Mouse (Mus musculus) embryonic facial prominence, embryonic 11.5 days (tissue): ENCODE data around the gene Rfx4. TPM values are rescaled to one million over a fixed set of nuclear protein-coding genes. Genes with fewer than 3 reads are reported as not detected.

Source experiments
- ATAC-seq: fragments of 200-750 bp; cut with Nextera tagmentation; replicated peaks from 2 replicates; pipeline ENCODE4 v1.8.0; 2017; ENCODE audit warnings: low read depth; ENCODE audit not compliant: insufficient number of reproducible peaks, low FRiP score, low TSS enrichment
- DNase-seq: peaks from one replicate; pipeline ENCODE4 v3.0.0-alpha.2; 2015; ENCODE audit warnings: low spot score
- H3K27ac ChIP-seq: fragments of 300-500 bp; sonication (generic); replicated peaks from 2 replicates; pipeline ENCODE4 v1.5.1; 2014; ENCODE audit warnings: mild to moderate bottlenecking, low read depth, low read length, control low read depth
- H3K27me3 ChIP-seq: fragments of 300-500 bp; sonication (generic); 2 replicates; pipeline ENCODE4 v1.6.1; 2014; ENCODE audit warnings: mild to moderate bottlenecking, low read length, moderate library complexity, mixed read lengths; ENCODE audit not compliant: control insufficient read depth, insufficient read depth
- H3K36me3 ChIP-seq: fragments of 300-500 bp; sonication (generic); replicated peaks from 2 replicates; pipeline ENCODE4 v1.6.1; 2014; ENCODE audit warnings: low read depth, mild to moderate bottlenecking, low read length, moderate library complexity, mixed read lengths; ENCODE audit not compliant: control insufficient read depth, insufficient read depth
- H3K4me1 ChIP-seq: fragments of 300-500 bp; sonication (generic); 2 replicates; pipeline ENCODE4 v1.6.1; 2014; ENCODE audit warnings: low read length, mixed read lengths; ENCODE audit not compliant: control insufficient read depth, insufficient read depth
- H3K4me2 ChIP-seq: fragments of 300-500 bp; sonication (generic); 2 replicates; pipeline ENCODE4 v1.6.1; 2014; ENCODE audit warnings: low read depth, mild to moderate bottlenecking, control low read depth, low read length, moderate library complexity
- H3K4me3 ChIP-seq: fragments of 300-500 bp; sonication (generic); 2 replicates; pipeline ENCODE4 v1.5.1; 2014; ENCODE audit warnings: low read depth, low read length, control low read depth
- H3K9ac ChIP-seq: fragments of 300-500 bp; sonication (generic); replicated peaks from 2 replicates; pipeline ENCODE4 v1.6.1; 2014; ENCODE audit warnings: mild to moderate bottlenecking, control low read depth, low read length
- H3K9me3 ChIP-seq: fragments of 300-500 bp; sonication (generic); replicated peaks from 2 replicates; pipeline ENCODE4 v1.6.1; 2016; ENCODE audit warnings: mild to moderate bottlenecking, low read length, inconsistent platforms, mixed read lengths; ENCODE audit not compliant: control insufficient read depth
- WGBS: fragments of 180-500 bp; shearing (Covaris S2); extraction: QIAGEN DNeasy Blood & Tissue Kit; methylation state at CpG from one replicate; pipeline ENCODE4 v1.1.7; 2014; 5-methylcytosine and 5-hydroxymethylcytosine counted together
- polyA plus RNA-seq: library from polyadenylated mRNA; unstranded; fragments of >200 nt; fragmentation: Nextera tagmentation; extraction: Ambion mirVana; gene quantifications from 2 replicates; pipeline ENCODE4 v1.2.1, GENCODE M21; 2014

Rfx4 gene
- polyA plus RNA-seq, 1 experiment from 2014 or later = 5.2 TPM

- Histone ChIP-seq H3K36me3 (no peaks in the 10 kb centered on the region), H3K9ac (peak overlapping the region; percentile 53), H3K9me3 (no peaks in the 10 kb centered on the region), H3K4me2 (peak overlapping the region; percentile 73), H3K27ac (no peak overlapping the region), H3K4me1 (peaks cover 4% of the 10 kb centered on the region), H3K27me3 (peaks cover 53% of the 10 kb centered on the region), H3K4me3 (peak overlapping the region; percentile 29)
- 2% methylated on average over 16 of the region's 16 CpGs for WGBS
- ATAC-seq (no peak), DNase-seq (peak; percentile 30)
Measured at GRCm38 (mm10) chr10:84759511-84760117, 3.8 kb downstream of the Rfx4 start.

- ATAC-seq (peak; percentile 57), DNase-seq (peak; percentile 64)
- H3K9ac ChIP-seq = peak overlapping the region; percentile 53
- H3K9me3 ChIP-seq = no peaks in the 10 kb centered on the region
- H3K4me1 ChIP-seq = peaks cover 4% of the 10 kb centered on the region; the same call in 1 of the 2 replicates
- H3K27ac ChIP-seq = no peak overlapping the region
- H3K36me3 ChIP-seq = no peaks in the 10 kb centered on the region
- 5% methylated on average over 45 of the region's 46 CpGs for WGBS
- peak overlapping the region; percentile 29 for H3K4me3 ChIP-seq
- peak overlapping the region; percentile 73 for H3K4me2 ChIP-seq
- peaks cover 45% of the 10 kb centered on the region for H3K27me3 ChIP-seq
Measured at GRCm38 (mm10) chr10:84760118-84761111, 4.6 kb downstream of the Rfx4 start.

- no peak overlapping the region for H3K4me3 ChIP-seq
- H3K9ac ChIP-seq = no peak overlapping the region
- no peak overlapping the region for H3K27ac ChIP-seq
- ATAC-seq (no peak), DNase-seq (no peak)
- H3K36me3 ChIP-seq = no peaks in the 10 kb centered on the region
- 78% methylated on average over 10 of the region's 10 CpGs for WGBS
- H3K27me3 ChIP-seq = no peaks in the 10 kb centered on the region
- H3K4me1 ChIP-seq = no peaks in the 10 kb centered on the region
- no peak overlapping the region for H3K4me2 ChIP-seq
- no peaks in the 10 kb centered on the region for H3K9me3 ChIP-seq
Measured at GRCm38 (mm10) chr10:84768766-84769165, 12.9 kb downstream of the Rfx4 start.

GRCm38 (mm10) chr10:84772380-84773130, 16.7 kb downstream of the Rfx4 start:
- WGBS = 85% methylated on average over 4 of the region's 4 CpGs
- no peaks in the 10 kb centered on the region for H3K9me3 ChIP-seq
- H3K4me3 ChIP-seq = no peak overlapping the region
- no peaks in the 10 kb centered on the region for H3K36me3 ChIP-seq
- H3K27ac ChIP-seq = no peak overlapping the region
- no peak overlapping the region for H3K9ac ChIP-seq
- DNase-seq = no peak
- no peaks in the 10 kb centered on the region for H3K4me1 ChIP-seq
- no peak overlapping the region for H3K4me2 ChIP-seq
- ATAC-seq = no peak
- H3K27me3 ChIP-seq = no peaks in the 10 kb centered on the region

GRCm38 (mm10) chr10:84773889-84774288, 18.0 kb downstream of the Rfx4 start:
- H3K36me3 ChIP-seq = no peaks in the 10 kb centered on the region
- ATAC-seq = no peak

GRCm38 (mm10) chr10:84774573-84774972, 18.7 kb downstream of the Rfx4 start:
- H3K9me3 ChIP-seq = no peaks in the 10 kb centered on the region
- no peak for DNase-seq
- no peaks in the 10 kb centered on the region for H3K4me1 ChIP-seq
- no peaks in the 10 kb centered on the region for H3K36me3 ChIP-seq
- H3K4me3 ChIP-seq = no peak overlapping the region
- no peak overlapping the region for H3K4me2 ChIP-seq
- H3K9ac ChIP-seq = no peak overlapping the region
- 90% methylated on average over 12 of the region's 12 CpGs for WGBS
- no peaks in the 10 kb centered on the region for H3K27me3 ChIP-seq
- ATAC-seq = no peak
- no peak overlapping the region for H3K27ac ChIP-seq

More at GRCm38 (mm10) chr10:84773889-84774288, 18.0 kb downstream of the Rfx4 start:
- 89% methylated on average over 4 of the region's 4 CpGs for WGBS
- Histone ChIP-seq H3K4me2 (no peak overlapping the region), H3K9ac (no peak overlapping the region), H3K27me3 (no peaks in the 10 kb centered on the region), H3K27ac (no peak overlapping the region), H3K9me3 (no peaks in the 10 kb centered on the region), H3K4me1 (no peaks in the 10 kb centered on the region), H3K4me3 (no peak overlapping the region)
- no peak for DNase-seq

- WGBS = 85% methylated on average over 5 of the region's 5 CpGs
- no peaks in the 10 kb centered on the region for H3K36me3 ChIP-seq
- no peak overlapping the region for H3K4me2 ChIP-seq
- H3K27me3 ChIP-seq = no peaks in the 10 kb centered on the region
- H3K4me1 ChIP-seq = no peaks in the 10 kb centered on the region
- no peak overlapping the region for H3K27ac ChIP-seq
- no peak overlapping the region for H3K4me3 ChIP-seq
- DNase-seq (no peak), ATAC-seq (no peak)
- H3K9ac ChIP-seq = no peak overlapping the region
- no peaks in the 10 kb centered on the region for H3K9me3 ChIP-seq
Measured at GRCm38 (mm10) chr10:84777109-84777508, 21.2 kb downstream of the Rfx4 start.
